Mouse (Mus musculus) ovary, postnatal 36 days (tissue): ENCODE measurements around the gene Alox12e.

ENCODE experiments used
- DNase-seq: peaks from one replicate; pipeline ENCODE4 v3.0.0; 2022; ENCODE audit warnings: low spot score, mixed read lengths

The Alox12e gene

GRCm38 (mm10) chr11:70285686-70286085 lies 36.7 kb downstream of the Alox12e start:
- DNase-seq: no peak

GRCm38 (mm10) chr11:70284757-70285156 lies 37.7 kb downstream of the Alox12e start:
- DNase-seq: no peak

- DNase-seq: no peak
Measured at GRCm38 (mm10) chr11:70283666-70284065, 38.8 kb downstream of the Alox12e start.

GRCm38 (mm10) chr11:70280441-70280840 lies 42.0 kb downstream of the Alox12e start:
- no peak for DNase-seq

GRCm38 (mm10) chr11:70278961-70279360 lies 43.5 kb downstream of the Alox12e start:
- no peak for DNase-seq

- DNase-seq: no peak
Measured at GRCm38 (mm10) chr11:70271641-70272040, 50.8 kb downstream of the Alox12e start.

- no peak for DNase-seq
Measured at GRCm38 (mm10) chr11:70266405-70266804, 56.0 kb downstream of the Alox12e start.

GRCm38 (mm10) chr11:70265819-70266218 lies 56.6 kb downstream of the Alox12e start:
- no peak for DNase-seq
